Mouse (Mus musculus) forebrain, postnatal 0 days (tissue): ENCODE results near the gene Dennd1b. TPM values are rescaled to one million over a fixed set of nuclear protein-coding genes. Genes with fewer than 3 reads are reported as not detected.

ENCODE experiments used
- ATAC-seq: fragments of 200-750 bp; cut with Nextera tagmentation; 2 replicates; pipeline ENCODE4 v1.8.0; 2017; ENCODE audit warnings: mild to moderate bottlenecking, moderate library complexity
- DNase-seq: peaks from one replicate; pipeline ENCODE4 v3.0.0-alpha.2; 2015
- H3K27ac ChIP-seq: fragments of 300-500 bp; sonication (generic); 2 replicates; pipeline ENCODE4 v1.5.1; 2014; ENCODE audit warnings: low read depth, mild to moderate bottlenecking, antibody characterized with exemption, low read length, moderate library complexity, mixed read lengths
- H3K27me3 ChIP-seq: fragments of 300-500 bp; sonication (generic); 2 replicates; pipeline ENCODE4 v1.6.1; 2014; ENCODE audit warnings: mild to moderate bottlenecking, low read length, mixed read lengths; ENCODE audit not compliant: insufficient read depth
- H3K36me3 ChIP-seq: fragments of 300-500 bp; sonication (generic); 2 replicates; pipeline ENCODE4 v1.6.1; 2014; ENCODE audit warnings: mild to moderate bottlenecking, moderate library complexity; ENCODE audit not compliant: insufficient read depth
- H3K4me1 ChIP-seq: fragments of 300-500 bp; sonication (generic); 2 replicates; pipeline ENCODE4 v1.6.1; 2014; ENCODE audit warnings: antibody characterized with exemption; ENCODE audit not compliant: insufficient read depth
- H3K4me2 ChIP-seq: fragments of 300-500 bp; sonication (generic); 2 replicates; pipeline ENCODE4 v1.6.1; 2014; ENCODE audit warnings: low read depth, mild to moderate bottlenecking, moderate library complexity
- H3K4me3 ChIP-seq: fragments of 300-500 bp; sonication (generic); 2 replicates; pipeline ENCODE4 v1.5.1; 2014; ENCODE audit warnings: low read depth, low read length, mixed read lengths
- H3K9ac ChIP-seq: fragments of 300-500 bp; sonication (generic); 2 replicates; pipeline ENCODE4 v1.6.1; 2014; ENCODE audit warnings: mild to moderate bottlenecking
- H3K9me3 ChIP-seq: fragments of 300-500 bp; sonication (generic); 2 replicates; pipeline ENCODE4 v1.6.1; 2016; ENCODE audit warnings: low read length
- CTCF ChIP-seq: sonication (generic); IDR thresholded peaks from 2 replicates; pipeline ENCODE4 v1.5.1; 2016; ENCODE audit warnings: antibody characterized with exemption, control low read depth, low read depth
- WGBS: fragments of 180-500 bp; shearing (Covaris S2); extraction: QIAGEN DNeasy Blood & Tissue Kit; methylation state at CpG from one replicate; pipeline ENCODE4 v1.1.7; 2014; 5-methylcytosine and 5-hydroxymethylcytosine counted together
- polyA plus RNA-seq: library from polyadenylated mRNA; unstranded; fragments of >200 nt; fragmentation: Nextera tagmentation; extraction: Ambion mirVana; gene quantifications from 2 replicates; pipeline ENCODE4 v1.2.1, GENCODE M21; 2015
- total RNA-seq: library from RNA; depleted of rRNA; stranded (reverse); fragments of >200 nt; gene quantifications from 2 replicates; pipeline ENCODE4 v1.2.3, GENCODE M21; 2014

Dennd1b gene
- total and polyA plus RNA-seq, 2 experiments from 2014 or later, result 5.6 to 12.0 TPM

GRCm38 (mm10) chr1:139036302-139036701 lies 73.1 kb downstream of the Dennd1b start:
- ATAC-seq, result no peak

GRCm38 (mm10) chr1:139036768-139037507 lies 73.7 kb downstream of the Dennd1b start:
- Histone ChIP-seq H3K4me1 (no peaks in the 10 kb centered on the region), H3K27me3 (no peaks in the 10 kb centered on the region), H3K27ac (no peak overlapping the region), H3K4me3 (no peak overlapping the region), H3K36me3 (no peaks in the 10 kb centered on the region), H3K9me3 (no peaks in the 10 kb centered on the region), H3K4me2 (no peak overlapping the region), H3K9ac (no peak overlapping the region)
- ATAC-seq (no peak), DNase-seq (no peak)
- no peak for TF ChIP-seq CTCF
- 65% methylated on average over 7 of the region's 7 CpGs for WGBS

More at GRCm38 (mm10) chr1:139036302-139036701, 73.1 kb downstream of the Dennd1b start:
- no peak for DNase-seq
- no peaks in the 10 kb centered on the region for H3K9me3 ChIP-seq
- H3K4me3 ChIP-seq, result no peak overlapping the region
- TF ChIP-seq CTCF, result no peak
- no peak overlapping the region for H3K4me2 ChIP-seq
- no peaks in the 10 kb centered on the region for H3K4me1 ChIP-seq
- no peaks in the 10 kb centered on the region for H3K36me3 ChIP-seq
- H3K27ac ChIP-seq, result no peak overlapping the region
- no peaks in the 10 kb centered on the region for H3K27me3 ChIP-seq
- H3K9ac ChIP-seq, result no peak overlapping the region
- WGBS, result 95% methylated on average over 1 of the region's 1 CpGs

- H3K27ac ChIP-seq, result no peak overlapping the region
- H3K4me3 ChIP-seq, result no peak overlapping the region
- DNase-seq (no peak), ATAC-seq (no peak)
- H3K9ac ChIP-seq, result no peak overlapping the region
- H3K9me3 ChIP-seq, result no peaks in the 10 kb centered on the region
- H3K27me3 ChIP-seq, result no peaks in the 10 kb centered on the region
- H3K4me2 ChIP-seq, result no peak overlapping the region
- TF ChIP-seq CTCF, result no peak
- no peaks in the 10 kb centered on the region for H3K36me3 ChIP-seq
- H3K4me1 ChIP-seq, result no peaks in the 10 kb centered on the region
- 24% methylated on average over 4 of the region's 4 CpGs for WGBS
Observed at GRCm38 (mm10) chr1:139038074-139038473, 74.8 kb downstream of the Dennd1b start.

GRCm38 (mm10) chr1:139038620-139039019 lies 75.4 kb downstream of the Dennd1b start:
- Histone ChIP-seq H3K9me3 (no peaks in the 10 kb centered on the region), H3K36me3 (no peaks in the 10 kb centered on the region), H3K4me2 (no peak overlapping the region), H3K4me1 (no peaks in the 10 kb centered on the region), H3K4me3 (no peak overlapping the region), H3K9ac (no peak overlapping the region), H3K27me3 (no peaks in the 10 kb centered on the region), H3K27ac (no peak overlapping the region)
- 45% methylated on average over 3 of the region's 3 CpGs for WGBS
- TF ChIP-seq CTCF, result no peak
- DNase-seq (no peak), ATAC-seq (no peak)

- Histone ChIP-seq H3K27ac (no peak overlapping the region), H3K36me3 (no peaks in the 10 kb centered on the region), H3K4me3 (no peak overlapping the region), H3K9ac (no peak overlapping the region), H3K4me1 (no peaks in the 10 kb centered on the region), H3K9me3 (no peaks in the 10 kb centered on the region), H3K27me3 (no peaks in the 10 kb centered on the region), H3K4me2 (no peak overlapping the region)
- DNase-seq (no peak), ATAC-seq (no peak)
- TF ChIP-seq CTCF, result no peak
- 38% methylated on average over 7 of the region's 7 CpGs for WGBS
Observed at GRCm38 (mm10) chr1:139039529-139040230, 76.4 kb downstream of the Dennd1b start.

GRCm38 (mm10) chr1:139049075-139049474 lies 85.8 kb downstream of the Dennd1b start:
- ATAC-seq (no peak), DNase-seq (no peak)
- no peaks in the 10 kb centered on the region for H3K27me3 ChIP-seq
- no peak overlapping the region for H3K27ac ChIP-seq
- H3K9ac ChIP-seq, result no peak overlapping the region
- no peak overlapping the region for H3K4me2 ChIP-seq
- H3K4me1 ChIP-seq, result no peaks in the 10 kb centered on the region
- H3K9me3 ChIP-seq, result no peaks in the 10 kb centered on the region
- 56% methylated on average over 6 of the region's 6 CpGs for WGBS
- no peak overlapping the region for H3K4me3 ChIP-seq
- no peaks in the 10 kb centered on the region for H3K36me3 ChIP-seq
- TF ChIP-seq CTCF, result no peak

GRCm38 (mm10) chr1:139049881-139050472 lies 86.7 kb downstream of the Dennd1b start:
- no peaks in the 10 kb centered on the region for H3K36me3 ChIP-seq
- TF ChIP-seq CTCF, result no peak
- WGBS, result 47% methylated on average over 11 of the region's 11 CpGs
- no peak overlapping the region for H3K9ac ChIP-seq
- H3K4me2 ChIP-seq, result peak overlapping the region; percentile 3; the same call in 1 of the 2 replicates
- DNase-seq (no peak), ATAC-seq (no peak)
- H3K27ac ChIP-seq, result no peak overlapping the region
- no peaks in the 10 kb centered on the region for H3K27me3 ChIP-seq
- H3K4me1 ChIP-seq, result no peaks in the 10 kb centered on the region
- H3K9me3 ChIP-seq, result no peaks in the 10 kb centered on the region
- H3K4me3 ChIP-seq, result no peak overlapping the region
